Mouse (Mus musculus) heart, embryonic 11.5 days (tissue): ENCODE measurements at regions not wholly inside any gene's neighbourhood (a gene's known extent, or its start where the extent isn't known, plus 50 kb on each side); places are given as distances from the start of the nearest gene placed in this dataset.

Experiments
- ATAC-seq: fragments of 200-750 bp; cut with Nextera tagmentation; replicated peaks from 2 replicates; pipeline ENCODE4 v1.8.0; 2017; ENCODE audit warnings: moderate library complexity; ENCODE audit not compliant: insufficient number of reproducible peaks, low FRiP score, low TSS enrichment
- H3K27ac ChIP-seq: fragments of 300-500 bp; sonication (generic); 2 replicates; pipeline ENCODE4 v1.5.1; 2014; ENCODE audit warnings: mild to moderate bottlenecking, low read depth, low read length
- H3K27me3 ChIP-seq: fragments of 300-500 bp; sonication (generic); 2 replicates; pipeline ENCODE4 v1.6.1; 2014; ENCODE audit warnings: mild to moderate bottlenecking, low read length, mixed read lengths; ENCODE audit not compliant: control insufficient read depth, insufficient read depth
- H3K36me3 ChIP-seq: fragments of 300-500 bp; sonication (generic); 2 replicates; pipeline ENCODE4 v1.6.1; 2014; ENCODE audit warnings: mild to moderate bottlenecking, low read length, moderate library complexity, mixed read lengths; ENCODE audit not compliant: control insufficient read depth, insufficient read depth
- H3K4me1 ChIP-seq: fragments of 300-500 bp; sonication (generic); 2 replicates; pipeline ENCODE4 v1.6.1; 2014; ENCODE audit warnings: low read length; ENCODE audit not compliant: control insufficient read depth, insufficient read depth
- H3K4me2 ChIP-seq: fragments of 300-500 bp; sonication (generic); 2 replicates; pipeline ENCODE4 v1.6.1; 2014; ENCODE audit warnings: mild to moderate bottlenecking, moderate library complexity
- H3K4me3 ChIP-seq: fragments of 300-500 bp; sonication (generic); 2 replicates; pipeline ENCODE4 v1.5.1; 2014; ENCODE audit warnings: low read depth, low read length
- H3K9ac ChIP-seq: fragments of 300-500 bp; sonication (generic); 2 replicates; pipeline ENCODE4 v1.6.1; 2014; ENCODE audit warnings: mild to moderate bottlenecking, low read depth, low read length, moderate library complexity
- H3K9me3 ChIP-seq: fragments of 300-500 bp; sonication (generic); replicated peaks from 2 replicates; pipeline ENCODE4 v1.6.1; 2016; ENCODE audit warnings: low read length; ENCODE audit not compliant: control insufficient read depth
- WGBS: fragments of 180-500 bp; shearing (Covaris S2); extraction: QIAGEN DNeasy Blood & Tissue Kit; methylation state at CpG from one replicate; pipeline ENCODE4 v1.1.7; 2014; ENCODE audit not compliant: insufficient replicate concordance; 5-methylcytosine and 5-hydroxymethylcytosine counted together

GRCm38 (mm10) chr3:66695661-66696253 lies 285.4 kb upstream of the Rsrc1 start:
- no peak overlapping the region for H3K4me2 ChIP-seq
- H3K4me1 ChIP-seq = no peaks in the 10 kb centered on the region
- no peaks in the 10 kb centered on the region for H3K27me3 ChIP-seq
- H3K9ac ChIP-seq = no peak overlapping the region
- no peak overlapping the region for H3K4me3 ChIP-seq
- ATAC-seq = no peak
- WGBS = 90% methylated on average over 6 of the region's 6 CpGs
- H3K9me3 ChIP-seq = no peaks in the 10 kb centered on the region
- H3K27ac ChIP-seq = no peak overlapping the region
- no peaks in the 10 kb centered on the region for H3K36me3 ChIP-seq

DNA sequence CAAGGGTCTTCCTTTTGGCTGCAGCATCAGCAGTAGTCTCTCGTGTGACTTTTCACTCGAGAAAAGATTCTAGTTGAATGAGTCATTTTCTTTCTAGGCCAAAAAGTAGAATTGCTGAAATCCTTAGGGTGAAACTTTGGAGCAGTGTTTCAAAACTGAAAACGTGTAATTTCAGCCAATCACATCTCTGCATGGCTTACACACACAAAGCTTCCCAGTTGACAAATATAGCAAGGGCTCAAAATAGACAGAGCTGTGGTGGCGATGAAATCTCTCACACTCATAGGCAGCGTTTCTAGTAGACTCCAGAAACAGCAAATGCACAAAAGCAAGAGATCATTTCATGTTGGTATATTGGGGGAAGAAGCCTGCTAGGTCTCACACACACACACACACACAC lies 283.1 kb upstream of the Rsrc1 start:
- ATAC-seq = no peak
- Histone ChIP-seq H3K27ac (no peak overlapping the region), H3K4me3 (no peak overlapping the region), H3K36me3 (no peaks in the 10 kb centered on the region), H3K9ac (no peak overlapping the region), H3K4me2 (no peak overlapping the region), H3K4me1 (no peaks in the 10 kb centered on the region), H3K27me3 (no peaks in the 10 kb centered on the region), H3K9me3 (no peaks in the 10 kb centered on the region)
- WGBS = 57% methylated on average over 5 of the region's 5 CpGs

DNA sequence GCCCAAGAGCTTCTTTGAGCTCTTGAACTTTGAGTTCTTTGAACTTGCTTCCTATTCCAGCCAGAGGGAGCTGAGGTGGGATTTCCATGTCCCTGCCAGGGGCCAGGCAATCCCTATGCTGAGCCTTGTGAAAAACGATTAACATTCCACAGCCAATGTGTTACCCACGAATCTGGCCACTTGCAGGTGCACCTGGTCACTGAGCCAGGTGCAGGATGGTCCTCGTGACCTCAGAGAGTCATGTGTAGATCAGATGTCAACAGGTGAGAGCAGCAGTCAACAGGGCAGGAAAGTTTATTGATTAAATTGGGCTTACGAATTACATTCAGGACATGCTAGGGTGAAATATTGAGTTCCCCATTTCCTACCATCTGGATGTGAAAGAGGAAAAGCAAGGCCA lies 275.4 kb upstream of the Rsrc1 start:
- Histone ChIP-seq H3K4me1 (no peaks in the 10 kb centered on the region), H3K4me2 (no peak overlapping the region), H3K27ac (no peak overlapping the region), H3K27me3 (no peaks in the 10 kb centered on the region), H3K9me3 (no peaks in the 10 kb centered on the region), H3K36me3 (no peaks in the 10 kb centered on the region), H3K9ac (no peak overlapping the region), H3K4me3 (no peak overlapping the region)
- WGBS = 73% methylated on average over 4 of the region's 4 CpGs
- ATAC-seq = no peak

DNA sequence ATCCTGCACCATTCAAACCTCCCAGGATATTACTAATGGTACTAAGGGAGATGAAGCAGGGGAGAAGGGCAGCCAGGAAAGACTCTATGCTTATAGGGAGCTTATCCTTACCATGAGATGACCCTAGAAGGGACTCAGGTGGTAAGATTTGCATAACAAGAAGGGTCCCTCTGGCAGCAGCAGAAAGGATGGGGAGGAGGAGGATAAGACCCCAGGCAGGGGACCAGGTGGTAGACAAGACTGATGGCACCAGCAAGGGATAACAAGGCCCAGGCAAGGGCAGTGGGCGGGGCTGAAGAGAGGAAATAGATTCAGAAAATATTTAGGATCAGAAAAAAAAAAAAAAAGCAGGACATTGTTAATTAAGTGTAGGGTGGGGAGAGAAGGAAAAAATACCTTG lies 245.7 kb upstream of the Rsrc1 start:
- 47% methylated on average over 1 of the region's 1 CpGs for WGBS
- no peak for ATAC-seq
- no peak overlapping the region for H3K4me2 ChIP-seq
- no peak overlapping the region for H3K9ac ChIP-seq
- no peak overlapping the region for H3K4me3 ChIP-seq
- H3K27me3 ChIP-seq = 0 out of 2 replicates have a peak, but pooled peaks cover 2% of the 10 kb centered on the region
- H3K4me1 ChIP-seq = peaks cover 2% of the 10 kb centered on the region; the same call in 1 of the 2 replicates
- H3K36me3 ChIP-seq = no peaks in the 10 kb centered on the region
- H3K9me3 ChIP-seq = no peaks in the 10 kb centered on the region
- no peak overlapping the region for H3K27ac ChIP-seq

- H3K4me3 ChIP-seq = no peak overlapping the region
- H3K9me3 ChIP-seq = no peaks in the 10 kb centered on the region
- 0 out of 2 replicates have a peak, but pooled peaks cover 2% of the 10 kb centered on the region for H3K27me3 ChIP-seq
- no peak for ATAC-seq
- H3K4me2 ChIP-seq = no peak overlapping the region
- H3K27ac ChIP-seq = no peak overlapping the region
- H3K9ac ChIP-seq = no peak overlapping the region
- H3K4me1 ChIP-seq = peaks cover 2% of the 10 kb centered on the region; the same call in 1 of the 2 replicates
- no peaks in the 10 kb centered on the region for H3K36me3 ChIP-seq
- WGBS = 75% methylated on average over 12 of the region's 12 CpGs
Observed at GRCm38 (mm10) chr3:66738201-66739062, 242.8 kb upstream of the Rsrc1 start.

GRCm38 (mm10) chr3:66739356-66740014 lies 241.7 kb upstream of the Rsrc1 start:
- Histone ChIP-seq H3K4me2 (no peak overlapping the region), H3K9me3 (no peaks in the 10 kb centered on the region), H3K4me1 (peaks cover 2% of the 10 kb centered on the region; the same call in 1 of the 2 replicates), H3K4me3 (no peak overlapping the region), H3K27me3 (0 out of 2 replicates have a peak, but pooled peaks cover 2% of the 10 kb centered on the region), H3K36me3 (no peaks in the 10 kb centered on the region), H3K9ac (no peak overlapping the region), H3K27ac (no peak overlapping the region)
- no peak for ATAC-seq
- WGBS = 74% methylated on average over 7 of the region's 7 CpGs

GRCm38 (mm10) chr3:66744133-66744913 lies 236.9 kb upstream of the Rsrc1 start:
- Histone ChIP-seq H3K4me1 (no peaks in the 10 kb centered on the region), H3K4me3 (no peak overlapping the region), H3K9ac (no peak overlapping the region), H3K4me2 (no peak overlapping the region), H3K27ac (no peak overlapping the region), H3K27me3 (no peaks in the 10 kb centered on the region), H3K9me3 (no peaks in the 10 kb centered on the region), H3K36me3 (no peaks in the 10 kb centered on the region)
- no peak for ATAC-seq
- WGBS = 77% methylated on average over 11 of the region's 11 CpGs

- Histone ChIP-seq H3K4me1 (no peaks in the 10 kb centered on the region), H3K4me2 (no peak overlapping the region), H3K9me3 (no peaks in the 10 kb centered on the region), H3K9ac (no peak overlapping the region), H3K4me3 (no peak overlapping the region), H3K27me3 (no peaks in the 10 kb centered on the region), H3K36me3 (no peaks in the 10 kb centered on the region), H3K27ac (no peak overlapping the region)
- 88% methylated on average over 19 of the region's 19 CpGs for WGBS
- ATAC-seq = no peak
Observed at GRCm38 (mm10) chr3:66746373-66747072, 234.7 kb upstream of the Rsrc1 start.
